Mouse (Mus musculus) cerebellum, postnatal 14 days (tissue): Measurements from ENCODE around the gene Crxos.

Experiments
- DNase-seq, 2 experiments: peaks; one replicate each; pipeline ENCODE4 v3.0.0; 2021; ENCODE audit warnings: mixed read lengths in 2 of 2

Crxos gene

DNA sequence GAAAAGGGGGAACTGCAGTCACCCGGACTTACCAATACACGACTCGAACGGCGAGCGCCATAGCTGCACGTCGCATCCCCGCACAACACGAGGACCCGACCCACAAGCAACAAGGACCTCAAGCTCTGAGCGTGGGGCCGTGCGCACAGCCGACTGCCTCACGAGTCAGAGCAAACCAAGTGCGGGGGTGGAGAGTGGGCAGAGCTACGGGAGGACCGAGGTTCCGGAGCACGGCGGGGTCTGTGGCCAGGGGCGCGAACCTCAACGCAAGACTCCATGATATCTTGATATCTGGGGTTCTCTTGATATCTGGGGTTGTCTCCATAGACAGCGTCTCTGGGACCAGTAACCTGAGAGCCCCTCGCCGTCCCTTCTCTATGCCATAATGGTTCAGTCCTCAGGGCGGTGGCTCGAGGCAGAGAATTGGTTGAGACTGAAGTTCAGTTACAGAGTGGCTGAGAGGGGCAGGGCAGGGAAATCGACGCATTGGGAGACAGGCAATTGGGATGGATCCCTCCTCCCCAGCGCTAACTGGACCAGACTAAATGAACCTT is 39.9 kb downstream of the Crxos start, which contains the start of gene Selenow:
Gene Selenow (minus strand): TSS at position 183 of the 554 bp plus-strand sequence.
- DNase-seq = peak; percentile 95 to 96

GRCm38 (mm10) chr7:15929910-15930309 is 47.5 kb downstream of the Crxos start:
- DNase-seq = peak; percentile 57 to 75

DNA sequence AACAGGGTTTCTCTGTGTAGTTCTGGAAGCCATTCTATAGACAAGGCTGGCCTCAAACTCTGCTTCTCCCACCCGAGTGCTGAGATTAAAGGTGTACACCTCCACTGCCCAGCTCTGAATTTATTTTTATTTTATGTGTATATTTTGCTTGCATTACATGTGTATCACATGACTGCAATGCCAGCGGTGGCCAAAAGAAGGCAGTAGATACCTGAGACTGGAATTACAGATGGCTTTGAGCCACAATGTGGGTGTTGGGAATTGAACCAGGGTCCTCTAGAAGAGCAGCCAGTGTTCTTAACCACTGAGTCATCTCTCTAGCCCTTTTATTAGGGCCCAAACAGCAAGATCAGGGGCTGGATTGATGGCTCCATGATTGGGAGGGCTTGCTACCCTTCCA is 48.1 kb downstream of the Crxos start:
- DNase-seq = no peak

- no peak for DNase-seq
Observed at GRCm38 (mm10) chr7:15931635-15932034, 49.2 kb downstream of the Crxos start.

DNA sequence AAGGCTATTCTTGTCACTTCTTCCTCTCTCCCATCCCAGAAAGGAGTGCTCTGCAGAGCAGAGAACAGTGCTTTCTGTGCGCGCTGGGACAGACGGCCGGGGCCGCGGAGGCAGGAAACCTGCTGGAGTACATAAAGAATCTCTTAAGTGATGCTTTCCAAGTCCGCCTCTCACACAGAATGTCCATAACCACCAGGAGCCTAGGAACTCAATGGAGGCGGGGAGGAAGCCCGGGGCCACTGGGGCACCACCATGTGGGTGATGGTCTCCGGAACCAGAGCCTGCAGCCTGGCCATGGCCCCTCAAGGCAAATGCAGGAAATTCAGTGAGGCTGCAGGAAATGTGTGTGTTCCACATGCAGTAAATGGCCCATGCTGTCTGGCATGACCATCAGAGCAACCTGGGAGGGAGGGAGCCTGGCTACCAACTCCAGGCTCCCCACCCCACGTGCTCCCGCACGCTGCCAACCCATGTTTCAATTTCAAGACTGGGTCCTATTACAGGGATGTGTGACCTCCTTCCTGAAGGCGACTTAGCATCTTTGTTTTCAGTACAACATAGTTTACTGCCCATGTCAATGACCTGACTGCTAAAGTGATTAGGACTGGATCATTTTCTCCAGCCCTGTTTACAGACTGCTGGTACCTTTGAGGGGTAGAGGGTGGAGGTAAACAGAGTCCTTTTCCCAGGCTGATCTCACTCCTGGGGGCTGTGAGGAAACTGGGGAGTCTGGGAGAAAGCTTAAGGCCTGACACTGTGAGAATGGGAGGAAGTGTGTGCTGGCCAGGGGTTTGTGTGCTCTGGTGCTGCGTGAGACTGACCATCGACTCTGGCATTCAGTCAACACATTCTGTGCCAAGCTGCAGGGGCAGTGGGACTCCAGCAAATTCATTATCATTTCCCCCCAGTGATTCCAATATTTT is 51.3 kb downstream of the Crxos start:
- no peak for DNase-seq

GRCm38 (mm10) chr7:15937491-15937890 is 55.1 kb downstream of the Crxos start:
- DNase-seq = no peak

- DNase-seq = no peak
Observed at GRCm38 (mm10) chr7:15938621-15939020, 56.2 kb downstream of the Crxos start.

GRCm38 (mm10) chr7:15944311-15944710 is 61.9 kb downstream of the Crxos start:
- DNase-seq = no peak

- peak in 1 of 2 experiments; percentile 42 for DNase-seq
Observed at GRCm38 (mm10) chr7:15945211-15945610, 62.8 kb downstream of the Crxos start.

DNA sequence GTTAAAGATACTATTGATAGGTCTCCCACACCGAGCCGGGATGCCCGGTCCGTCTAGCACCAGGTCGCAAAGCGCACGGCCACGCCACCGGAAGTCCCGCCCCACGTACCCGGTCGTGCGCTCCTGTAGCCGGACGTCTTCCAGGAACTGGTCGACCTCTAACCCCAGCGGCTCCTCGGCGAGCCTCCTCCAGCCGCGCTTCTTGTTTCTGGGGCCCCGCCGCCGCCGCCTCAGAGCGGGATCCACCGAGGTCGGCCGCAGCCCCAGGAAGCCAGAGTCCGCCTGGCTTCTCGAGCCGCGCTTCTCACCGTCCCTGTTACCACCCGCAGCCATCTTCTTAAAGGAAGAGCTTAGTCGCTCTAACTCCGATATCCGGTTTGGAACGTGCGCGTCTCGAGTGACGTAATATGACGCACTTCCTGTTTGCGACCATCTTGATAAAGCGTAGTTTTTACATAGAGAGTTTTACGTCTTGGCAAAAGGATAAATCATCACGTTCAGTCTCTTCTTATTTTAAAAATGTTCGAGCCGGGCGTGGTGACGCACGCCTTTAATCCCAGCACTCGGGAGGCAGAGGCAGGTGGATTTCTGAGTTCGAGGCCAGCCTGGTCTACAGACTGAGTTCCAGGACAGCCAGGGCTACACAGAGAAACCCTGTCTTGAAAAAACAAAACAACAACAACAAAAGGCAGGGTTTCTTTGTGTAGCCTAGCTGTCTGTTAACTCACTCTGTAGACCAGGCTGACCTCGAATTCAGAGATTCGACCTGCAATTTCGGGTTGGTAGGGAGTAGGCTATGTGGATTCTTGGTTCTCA is 63.5 kb downstream of the Crxos start, which contains the start of gene Nop53:
Gene Nop53 (minus strand): TSS at position 354 of the 816 bp plus-strand sequence.
- peak; percentile 94 to 96 for DNase-seq

GRCm38 (mm10) chr7:15947653-15948260 is 65.3 kb downstream of the Crxos start:
- DNase-seq = no peak

- DNase-seq = peak; percentile 82 to 90
Observed at GRCm38 (mm10) chr7:15948381-15948941, 66.0 kb downstream of the Crxos start.

GRCm38 (mm10) chr7:15949216-15949790 is 66.9 kb downstream of the Crxos start:
- DNase-seq = no peak

- DNase-seq = no peak
Observed at GRCm38 (mm10) chr7:15950008-15950407, 67.6 kb downstream of the Crxos start.

DNA sequence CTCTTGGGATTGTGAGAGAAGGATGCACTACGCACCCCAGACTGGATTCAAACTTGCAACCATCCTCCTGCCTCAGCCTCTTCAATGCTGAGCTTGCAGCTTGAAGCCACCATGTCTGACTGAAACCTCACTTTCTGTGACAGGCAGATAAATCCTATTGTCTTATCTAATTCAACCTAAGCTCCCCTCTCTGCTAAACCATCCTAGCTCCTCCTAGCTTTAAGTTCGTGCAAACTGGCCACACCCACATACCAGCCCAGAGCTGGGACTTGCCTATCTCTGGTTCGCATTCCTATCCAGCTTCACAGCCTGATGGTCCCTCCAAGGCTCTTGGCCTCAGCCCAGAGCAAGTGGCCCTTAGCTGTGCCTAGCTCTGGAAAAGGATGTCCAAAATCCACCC is 70.0 kb downstream of the Crxos start:
- DNase-seq = no peak
